Mouse (Mus musculus) G1E (cell line): ENCODE measurements at regions not wholly inside any gene's neighbourhood (a gene's known extent, or its start where the extent isn't known, plus 50 kb on each side); places are given as distances from the start of the nearest gene placed in this dataset.

Experiments
- ATAC-seq: 2 replicates; pipeline ENCODE4 v1.8.0; 2016; ENCODE audit warnings: mild to moderate bottlenecking; ENCODE audit not compliant: insufficient number of reproducible peaks, poor library complexity, low FRiP score, severe bottlenecking; ENCODE audit errors: extremely low read depth
- DNase-seq: peaks from one replicate; pipeline ENCODE4 v3.0.0; 2012; ENCODE audit warnings: low spot score
- H3K27me3 ChIP-seq: 2 replicates; pipeline ENCODE4 v1.6.1; 2012; ENCODE audit warnings: mild to moderate bottlenecking, low read length, inconsistent platforms; ENCODE audit not compliant: insufficient read depth
- H3K36me3 ChIP-seq: replicated peaks from 2 replicates; pipeline ENCODE3; 2012; ENCODE audit warnings: mild to moderate bottlenecking, inconsistent platforms
- H3K4me1 ChIP-seq: 2 replicates; pipeline ENCODE4 v1.6.1; 2012; ENCODE audit warnings: low read depth, low read length, inconsistent platforms, mixed read lengths; ENCODE audit not compliant: insufficient read depth
- H3K4me3 ChIP-seq: 2 replicates; pipeline ENCODE4 v1.5.1; 2012; ENCODE audit warnings: low read depth, mild to moderate bottlenecking, inconsistent platforms, low read length, moderate library complexity, mixed read lengths
- H3K9me3 ChIP-seq: replicated peaks from 2 replicates; pipeline ENCODE4 v1.6.1; 2012; ENCODE audit warnings: inconsistent platforms
- CTCF ChIP-seq: IDR thresholded peaks from 2 replicates; pipeline ENCODE4 v1.5.1; 2012; ENCODE audit warnings: low read depth, low read length, inconsistent platforms, mixed read lengths
- GATA1 ChIP-seq: IDR thresholded peaks from 2 replicates; pipeline ENCODE4 v1.6.1; 2012; ENCODE audit warnings: borderline replicate concordance, low read length, inconsistent platforms, mixed read lengths
- GATA2 ChIP-seq: IDR thresholded peaks from 2 replicates; pipeline ENCODE4 v1.6.1; 2012; ENCODE audit warnings: low read depth, low read length, inconsistent platforms, borderline replicate concordance
- POLR2AphosphoS5 ChIP-seq: IDR thresholded peaks from 2 replicates; pipeline ENCODE4 v1.6.1; 2012; ENCODE audit warnings: low read depth, low read length, inconsistent platforms; ENCODE audit not compliant: insufficient replicate concordance
- TAL1 ChIP-seq: conservative IDR thresholded peaks from 2 replicates; pipeline ENCODE4 v1.6.1; 2012; ENCODE audit warnings: low read depth, low read length, inconsistent platforms, mixed read lengths

- TF ChIP-seq CTCF = no peak
- no peak for TF ChIP-seq TAL1
- no peaks in the 10 kb centered on the region for H3K27me3 ChIP-seq
- DNase-seq (no peak), ATAC-seq (no peak)
- H3K36me3 ChIP-seq = no peaks in the 10 kb centered on the region
- H3K4me3 ChIP-seq = no peak overlapping the region
- peaks cover 9% of the 10 kb centered on the region for H3K4me1 ChIP-seq
- no peaks in the 10 kb centered on the region for H3K9me3 ChIP-seq
These were observed 175.3 kb upstream of the Rspo3 start for GRCm38 (mm10) chr10:29710967-29711366.

- Histone ChIP-seq H3K4me1 (peaks cover 9% of the 10 kb centered on the region), H3K9me3 (no peaks in the 10 kb centered on the region), H3K4me3 (no peak overlapping the region), H3K27me3 (no peaks in the 10 kb centered on the region), H3K36me3 (no peaks in the 10 kb centered on the region)
- DNase-seq (no peak), ATAC-seq (no peak)
- TF ChIP-seq POLR2AphosphoS5 (no peak), CTCF (no peak)
These were observed 173.0 kb upstream of the Rspo3 start for GRCm38 (mm10) chr10:29708653-29709052.

DNA sequence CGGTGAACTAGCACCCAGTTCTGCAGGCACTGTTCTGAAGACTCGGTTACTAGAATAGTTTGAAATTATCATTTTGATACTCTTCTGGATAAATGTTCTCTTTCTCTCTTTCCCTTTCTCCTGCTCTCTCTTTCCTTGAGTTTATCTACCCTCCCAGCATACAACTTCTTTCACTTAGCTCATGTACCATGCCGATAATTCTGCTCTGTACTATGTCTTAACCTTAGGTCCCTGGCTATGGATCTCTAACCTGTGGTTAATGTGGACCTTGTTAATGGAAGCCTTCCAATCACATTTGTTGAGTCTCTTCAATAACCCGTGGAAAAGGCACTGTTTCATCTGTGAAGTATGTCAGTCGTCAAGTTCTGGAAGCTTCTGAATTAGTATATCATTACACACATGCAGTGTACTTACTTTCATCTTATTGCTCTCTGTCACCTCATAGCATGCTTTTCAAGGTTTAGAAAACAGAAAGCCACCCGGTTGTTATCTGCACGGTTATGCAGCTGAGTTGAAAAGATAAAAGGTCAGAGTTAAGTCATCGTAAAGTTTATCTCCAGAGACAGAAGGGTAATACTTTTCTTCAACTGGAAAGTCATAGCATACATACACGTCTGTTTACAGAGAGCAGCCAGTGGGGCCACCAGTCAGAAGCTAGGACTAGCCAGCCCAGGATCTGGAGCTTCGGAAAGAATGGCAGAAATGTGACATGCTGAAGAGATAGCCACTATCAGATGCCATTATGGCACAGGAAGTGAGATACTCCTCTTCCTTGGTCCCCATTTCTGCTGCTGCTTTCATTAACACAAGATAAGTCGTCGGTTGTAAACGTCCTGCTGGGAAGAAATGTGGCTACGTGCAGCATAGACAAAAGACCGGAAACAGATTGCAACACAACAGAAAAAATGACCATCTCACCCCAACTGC lies 157.6 kb upstream of the Rspo3 start:
- Histone ChIP-seq H3K27me3 (no peaks in the 10 kb centered on the region), H3K36me3 (no peaks in the 10 kb centered on the region), H3K4me3 (peak overlapping the region; percentile 61; the same call in 1 of the 2 replicates), H3K9me3 (no peaks in the 10 kb centered on the region), H3K4me1 (peaks cover 35% of the 10 kb centered on the region)
- DNase-seq = peak; percentile 40
- ATAC-seq = peak; percentile 92
- TF ChIP-seq CTCF (no peak), TAL1 (peak; percentile 95)

- DNase-seq = no peak
- no peak for TF ChIP-seq TAL1
- TF ChIP-seq POLR2AphosphoS5 = no peak
- TF ChIP-seq GATA2 = no peak
- no peak for TF ChIP-seq GATA1
- no peak for TF ChIP-seq CTCF
- Histone ChIP-seq H3K36me3 (no peaks in the 10 kb centered on the region), H3K27me3 (no peaks in the 10 kb centered on the region), H3K9me3 (no peaks in the 10 kb centered on the region), H3K4me1 (peaks cover 45% of the 10 kb centered on the region), H3K4me3 (no peak overlapping the region)
- ATAC-seq = no peak
These were observed 153.9 kb upstream of the Rspo3 start for GRCm38 (mm10) chr10:29689529-29689928.

DNA sequence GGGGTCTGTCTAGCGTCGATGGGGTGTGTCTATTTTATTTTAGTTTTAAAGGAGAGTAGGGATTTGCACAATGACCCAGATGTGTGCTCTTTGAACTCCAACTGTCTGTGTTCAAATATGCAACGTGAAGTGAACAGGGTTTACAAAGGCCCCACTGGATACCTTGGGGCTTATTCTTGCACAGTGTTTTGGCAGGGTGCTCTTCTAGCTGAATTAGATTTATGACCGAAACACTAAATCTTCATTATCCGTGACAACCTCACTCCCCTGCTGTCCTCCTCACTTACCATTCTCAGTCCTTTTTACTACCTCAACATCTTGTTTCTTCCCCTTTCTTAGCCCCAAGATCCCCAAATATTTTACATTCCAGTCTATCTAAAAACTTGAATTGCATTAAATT lies 151.3 kb upstream of the Rspo3 start:
- no peak for ATAC-seq
- DNase-seq = no peak
- Histone ChIP-seq H3K4me3 (no peak overlapping the region), H3K27me3 (no peaks in the 10 kb centered on the region), H3K36me3 (no peaks in the 10 kb centered on the region), H3K4me1 (peaks cover 28% of the 10 kb centered on the region), H3K9me3 (no peaks in the 10 kb centered on the region)
- no peak for TF ChIP-seq TAL1
- TF ChIP-seq POLR2AphosphoS5 = no peak
- no peak for TF ChIP-seq CTCF
- no peak for TF ChIP-seq GATA2
- TF ChIP-seq GATA1 = no peak

DNA sequence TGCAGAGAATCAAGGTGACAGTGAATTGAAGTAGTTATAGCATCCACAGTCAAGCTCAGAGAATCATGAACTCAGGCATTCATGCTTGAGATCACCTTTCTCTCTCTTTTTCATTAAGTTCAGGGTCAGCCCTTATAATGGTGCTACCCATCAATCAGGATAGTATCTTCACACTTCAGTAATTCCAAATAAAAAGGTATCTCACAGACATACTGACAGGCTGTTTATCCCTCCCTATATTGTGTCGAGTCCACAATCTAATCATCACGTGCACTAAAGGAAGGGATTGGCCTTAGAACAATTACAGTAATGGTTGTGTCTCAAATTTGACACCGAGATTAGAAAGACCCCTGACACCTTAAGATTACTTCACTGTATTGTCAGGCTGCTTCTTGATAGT lies 138.7 kb upstream of the Rspo3 start:
- Histone ChIP-seq H3K27me3 (no peaks in the 10 kb centered on the region), H3K4me3 (no peak overlapping the region), H3K9me3 (no peaks in the 10 kb centered on the region), H3K36me3 (no peaks in the 10 kb centered on the region), H3K4me1 (peaks cover 5% of the 10 kb centered on the region)
- TF ChIP-seq GATA2 (no peak), CTCF (no peak), GATA1 (no peak), TAL1 (no peak), POLR2AphosphoS5 (no peak)
- ATAC-seq (no peak), DNase-seq (no peak)
